Mouse (Mus musculus): ENCODE measurements at regions not wholly inside any gene's neighbourhood (a gene's known extent, or its start where the extent isn't known, plus 50 kb on each side); places are given as distances from the start of the nearest gene placed in this dataset.

DNA sequence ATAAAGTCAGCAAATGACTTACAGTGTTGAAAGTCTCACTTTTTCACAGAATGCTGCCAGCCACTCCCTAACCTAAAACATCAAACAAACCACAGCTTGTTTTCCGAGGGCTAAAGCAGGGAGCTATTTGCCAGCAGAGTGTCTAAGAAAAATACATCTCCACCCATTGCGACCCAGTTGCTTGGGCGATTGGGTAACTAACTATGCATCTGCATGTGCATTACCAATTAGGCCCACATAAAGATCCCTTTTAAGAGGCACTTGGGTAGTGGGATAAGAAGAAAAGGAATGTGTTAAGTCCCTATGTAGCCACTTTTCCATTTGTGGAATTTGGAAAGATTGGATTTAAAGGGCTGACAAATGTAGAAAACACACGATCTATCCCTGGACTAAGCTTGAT, 218.3 kb upstream of the Dph6 start:
- TF ChIP-seq CTCF (IDR thresholded peaks at IDR 0.05; ENCODE audit: control insufficient read depth, insufficient read depth, insufficient read length), result no peak
- TF ChIP-seq USF1 (IDR thresholded peaks at IDR 0.05; ENCODE audit: low read depth), result no peak
- no peak for TF ChIP-seq MYOG (IDR thresholded peaks at IDR 0.05; ENCODE audit: control insufficient read depth, extremely low read depth, insufficient read length)
- TF ChIP-seq MYOD1 (IDR thresholded peaks at IDR 0.05; ENCODE audit: control insufficient read depth, insufficient read length, low read depth), result no peak

Measured in C2C12 (cell line).